Mouse (Mus musculus) heart, adult 2 months (tissue): ENCODE data around the gene Zfp367.

Source experiments
- CTCF ChIP-seq: fragments of 200-600 bp; IDR thresholded peaks from 2 replicates; pipeline ENCODE4 v1.8.1; 2022; ENCODE audit warnings: antibody characterized with exemption, mild to moderate bottlenecking, moderate library complexity
- EP300 ChIP-seq: fragments of 200-500 bp; IDR thresholded peaks from 2 replicates; pipeline ENCODE4 v1.6.1; 2011; ENCODE audit warnings: low read depth, low read length, control low read depth; ENCODE audit not compliant: insufficient read depth
- POLR2A ChIP-seq: fragments of 200-500 bp; IDR thresholded peaks from 2 replicates; pipeline ENCODE4 v1.6.1; 2011; ENCODE audit warnings: mild to moderate bottlenecking, low read depth, low read length, control low read depth; ENCODE audit not compliant: insufficient read depth

DNA sequence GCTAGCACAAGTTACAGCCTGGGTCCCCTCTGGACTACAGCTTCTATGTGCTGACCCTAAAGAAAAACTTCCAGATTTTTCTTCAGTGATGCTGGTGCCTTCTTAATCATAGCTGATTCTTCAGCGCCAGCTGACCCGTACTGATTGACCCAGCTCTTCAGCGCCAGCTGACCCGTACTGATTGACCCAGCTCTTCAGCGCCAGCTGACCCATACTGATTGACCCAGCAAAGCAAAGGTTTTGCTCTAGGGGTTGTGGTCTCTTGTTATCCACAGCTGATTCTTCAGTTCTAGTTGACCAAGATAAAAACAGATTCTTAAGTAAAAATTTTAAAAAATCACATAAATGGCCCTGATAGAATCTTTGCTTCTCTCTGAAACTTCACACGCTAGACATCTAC lies 28.1 kb downstream of the Zfp367 start:
- TF ChIP-seq POLR2A, result no peak
- no peak for TF ChIP-seq CTCF
- no peak for TF ChIP-seq EP300
